Mouse (Mus musculus) CH12.LX (cell line): ENCODE data around the gene Pirt. TPM values are rescaled to one million over a fixed set of nuclear protein-coding genes. Genes with fewer than 3 reads are reported as not detected.

Experiments used
- DNase-seq: peaks from one replicate; pipeline ENCODE4 v3.0.0-alpha.2; 2013; ENCODE audit errors: extremely low read depth
- H3K27ac ChIP-seq: 2 replicates; pipeline ENCODE4 v1.5.1; 2012; ENCODE audit warnings: low read depth, mild to moderate bottlenecking, control low read depth, moderate library complexity; ENCODE audit not compliant: insufficient read depth
- H3K27me3 ChIP-seq: replicated peaks from 2 replicates; pipeline ENCODE3; 2012; ENCODE audit warnings: inconsistent platforms
- H3K36me3 ChIP-seq, 2 experiments: replicated peaks in 1 of 2; 2 replicates each; pipeline versions ENCODE3 to v1.6.1; 2012; ENCODE audit warnings: inconsistent platforms in 1 of 2, low read length in 1 of 2, mild to moderate bottlenecking in 1 of 2, mixed read lengths in 1 of 2, moderate library complexity in 1 of 2; ENCODE audit not compliant: control insufficient read depth in 1 of 2, insufficient read depth in 1 of 2
- H3K4me1 ChIP-seq, 2 experiments: 2 replicates each; pipeline ENCODE4 v1.6.1; 2012; ENCODE audit warnings: inconsistent platforms in 1 of 2, moderate library complexity in 1 of 2; ENCODE audit not compliant: insufficient read depth in 2 of 2, control insufficient read depth in 1 of 2
- H3K4me2 ChIP-seq: 2 replicates; pipeline ENCODE4 v1.6.1; 2012; ENCODE audit warnings: low read depth, mild to moderate bottlenecking, control low read depth; ENCODE audit not compliant: poor library complexity, insufficient read depth, severe bottlenecking
- H3K4me3 ChIP-seq, 3 experiments: fragments of 150-350 bp in 1 of 3; sonication (generic) in 1 of 3; replicated peaks in 1 of 3; 2 replicates each; pipeline versions ENCODE3 to v1.5.1; 2011 to 2012; ENCODE audit warnings: low read depth in 2 of 3, low read length in 2 of 3, mild to moderate bottlenecking in 2 of 3, moderate library complexity in 2 of 3, control low read depth in 1 of 3, improper control_type of control experiment in 1 of 3, inconsistent platforms in 1 of 3, mixed read lengths in 1 of 3; ENCODE audit not compliant: poor library complexity in 1 of 3
- H3K79me2 ChIP-seq: replicated peaks from 2 replicates; pipeline ENCODE4 v1.6.1; 2012; ENCODE audit warnings: mild to moderate bottlenecking, moderate library complexity; ENCODE audit not compliant: control insufficient read depth, poor library complexity, insufficient read depth, severe bottlenecking; ENCODE audit errors: extremely low read depth
- H3K9ac ChIP-seq: 2 replicates; pipeline ENCODE4 v1.6.1; 2012; ENCODE audit warnings: low read depth, mild to moderate bottlenecking, control low read depth, moderate library complexity; ENCODE audit not compliant: insufficient read depth
- H3K9me3 ChIP-seq: replicated peaks from 2 replicates; pipeline ENCODE3; 2012; ENCODE audit warnings: low read length, inconsistent platforms, mixed read lengths
- BHLHE40 ChIP-seq: IDR thresholded peaks from 2 replicates; pipeline ENCODE4 v1.6.1; 2011; ENCODE audit warnings: mild to moderate bottlenecking, low read depth, low read length, improper control_type of control experiment
- CHD2 ChIP-seq: IDR thresholded peaks from 2 replicates; pipeline ENCODE4 v1.6.1; 2011; ENCODE audit warnings: low read length, improper control_type of control experiment
- EP300 ChIP-seq: IDR thresholded peaks from 2 replicates; pipeline ENCODE4 v1.6.1; 2011; ENCODE audit warnings: low read length, improper control_type of control experiment
- ETS1 ChIP-seq: conservative IDR thresholded peaks from 2 replicates; pipeline ENCODE4 v1.6.1; 2012; ENCODE audit warnings: low read depth, mild to moderate bottlenecking, inconsistent platforms, low read length, improper control_type of control experiment, moderate library complexity
- GABPA ChIP-seq: IDR thresholded peaks from 2 replicates; pipeline ENCODE4 v1.6.1; 2012; ENCODE audit warnings: low read depth, low read length, improper control_type of control experiment, inconsistent platforms; ENCODE audit not compliant: insufficient replicate concordance
- HCFC1 ChIP-seq: IDR thresholded peaks from 2 replicates; pipeline ENCODE4 v1.6.1; 2012; ENCODE audit warnings: low read depth, mild to moderate bottlenecking, inconsistent platforms, low read length, improper control_type of control experiment
- IRF4 ChIP-seq: IDR thresholded peaks from 2 replicates; pipeline ENCODE4 v1.6.1; 2014; ENCODE audit warnings: low read depth, mild to moderate bottlenecking, inconsistent platforms, low read length, improper control_type of control experiment
- JUN ChIP-seq: IDR thresholded peaks from 2 replicates; pipeline ENCODE4 v1.6.1; 2011; ENCODE audit warnings: low read depth, mild to moderate bottlenecking, low read length, improper control_type of control experiment, moderate library complexity; ENCODE audit not compliant: insufficient read depth
- JUND ChIP-seq: conservative IDR thresholded peaks from 2 replicates; pipeline ENCODE4 v1.6.1; 2011; ENCODE audit warnings: low read depth, low read length, improper control_type of control experiment
- MAFK ChIP-seq: IDR thresholded peaks from 2 replicates; pipeline ENCODE4 v1.6.1; 2011; ENCODE audit warnings: low read length, improper control_type of control experiment; ENCODE audit not compliant: insufficient replicate concordance
- MAX ChIP-seq: IDR thresholded peaks from 2 replicates; pipeline ENCODE4 v1.6.1; 2011; ENCODE audit warnings: low read length, improper control_type of control experiment
- MAZ ChIP-seq: IDR thresholded peaks from 2 replicates; pipeline ENCODE4 v1.6.1; 2012; ENCODE audit warnings: low read depth, mild to moderate bottlenecking, inconsistent platforms, low read length, improper control_type of control experiment, moderate library complexity
- MEF2A ChIP-seq: IDR thresholded peaks from 2 replicates; pipeline ENCODE4 v1.6.1; 2014; ENCODE audit warnings: low read depth, mild to moderate bottlenecking, inconsistent platforms, low read length, improper control_type of control experiment, borderline replicate concordance
- MYC ChIP-seq: IDR thresholded peaks from 2 replicates; pipeline ENCODE4 v1.6.1; 2011; ENCODE audit warnings: low read depth, mild to moderate bottlenecking, improper control_type of control experiment, low read length
- NRF1 ChIP-seq: IDR thresholded peaks from 2 replicates; pipeline ENCODE4 v1.6.1; 2014; ENCODE audit warnings: low read depth, mild to moderate bottlenecking, inconsistent platforms, low read length, improper control_type of control experiment, moderate library complexity
- POLR2A ChIP-seq: IDR thresholded peaks from 2 replicates; pipeline ENCODE4 v1.6.1; 2011; ENCODE audit warnings: low read depth, mild to moderate bottlenecking, improper control_type of control experiment, low read length
- SIN3A ChIP-seq: IDR thresholded peaks from 2 replicates; pipeline ENCODE4 v1.6.1; 2012; ENCODE audit warnings: low read length, improper control_type of control experiment, inconsistent platforms
- TCF12 ChIP-seq: IDR thresholded peaks from 2 replicates; pipeline ENCODE4 v1.6.1; 2014; ENCODE audit warnings: low read depth, mild to moderate bottlenecking, inconsistent platforms, low read length, improper control_type of control experiment
- UBTF ChIP-seq: IDR thresholded peaks from 2 replicates; pipeline ENCODE4 v1.6.1; 2012; ENCODE audit warnings: low read depth, mild to moderate bottlenecking, inconsistent platforms, low read length, improper control_type of control experiment, moderate library complexity
- USF1 ChIP-seq: IDR thresholded peaks from 2 replicates; pipeline ENCODE4 v1.6.1; 2014; ENCODE audit warnings: low read depth, mild to moderate bottlenecking, inconsistent platforms, low read length, improper control_type of control experiment
- USF2 ChIP-seq: conservative IDR thresholded peaks from 2 replicates; pipeline ENCODE4 v1.6.1; 2011; ENCODE audit warnings: low read depth, low read length, improper control_type of control experiment
- ZKSCAN1 ChIP-seq: IDR thresholded peaks from 2 replicates; pipeline ENCODE4 v1.6.1; 2012; ENCODE audit warnings: low read depth, inconsistent platforms, low read length, improper control_type of control experiment, borderline replicate concordance
- ZNF384 ChIP-seq: IDR thresholded peaks from 2 replicates; pipeline ENCODE4 v1.6.1; 2012; ENCODE audit warnings: low read depth, low read length, improper control_type of control experiment, inconsistent platforms
- dilution Hi-C: fragments of 300-500 bp; cut with MboI; formaldehyde crosslinking; loops from 2 replicates; pipeline ENCODE4 v1.14.3; 2020; ENCODE audit warnings: low sequenced_read_pairs; ENCODE audit not compliant: extremely low pct_unique_long_range_greater_than_20kb, extremely low pct_ligation_motif_present
- in situ Hi-C: fragments of 300-500 bp; cut with MboI; formaldehyde crosslinking; loops from 3 replicates; pipeline ENCODE4 v1.14.3; 2019; ENCODE audit warnings: low sequenced_read_pairs, low pct_ligation_motif_present, low pct_unique_long_range_greater_than_20kb, mixed read lengths
- polyA plus RNA-seq: library from polyadenylated mRNA; unstranded; fragments of >175 nt; gene quantifications from 2 replicates; pipeline ENCODE4 v1.2.1, GENCODE M21; 2012; ENCODE audit warnings: low read depth; ENCODE audit not compliant: insufficient read length
- total RNA-seq, 2 experiments: library from RNA; depleted of rRNA; stranded (reverse); fragments of 300-350 nt in 1 of 2; fragments of >200 nt in 1 of 2; gene quantifications; 2 replicates each; pipeline ENCODE4 v1.2.3; 2012 to 2014

Pirt gene
- total and polyA plus RNA-seq, 3 experiments, result not detected

GRCm38 (mm10) chr11:66872773-66873470 is 38.9 kb upstream of the Pirt start:
- Histone ChIP-seq H3K36me3 (no peaks in the 10 kb centered on the region), H3K79me2 (no peaks in the 10 kb centered on the region), H3K4me2 (no peak overlapping the region), H3K4me1 (peaks cover 7 to 25% of the 10 kb centered on the region in 2 experiments; a peak in 3 of 4 replicates), H3K9ac (no peak overlapping the region), H3K9me3 (peaks cover 4% of the 10 kb centered on the region), H3K27ac (no peak overlapping the region), H3K4me3 (no peak overlapping the region), H3K27me3 (no peaks in the 10 kb centered on the region)
- TF ChIP-seq NRF1 (no peak), POLR2A (no peak), ETS1 (peak; percentile 51), TCF12 (0 out of 2 replicates have a peak, but pooled peaks have one; percentile 34), JUND (peak; percentile 88), ZKSCAN1 (no peak), MAX (0 out of 2 replicates have a peak, but pooled peaks have one; percentile 7), IRF4 (peak; percentile 70), HCFC1 (peak; percentile 28; the same call in 1 of the 2 replicates), UBTF (no peak), USF1 (peak; percentile 18), SIN3A (0 out of 2 replicates have a peak, but pooled peaks have one; percentile 20), GABPA (no peak), CHD2 (0 out of 2 replicates have a peak, but pooled peaks have one; percentile 67), ZNF384 (0 out of 2 replicates have a peak, but pooled peaks have one; percentile 9), MYC (peak; percentile 81), MAFK (peak; percentile 31; the same call in 1 of the 2 replicates), JUN (peak; percentile 90), BHLHE40 (peak; percentile 86), MEF2A (peak; percentile 41; the same call in 1 of the 2 replicates), USF2 (peak; percentile 61), MAZ (no peak), EP300 (peak; percentile 70)
- peak; percentile 91 for DNase-seq
- in situ Hi-C loops (no loop called here), dilution Hi-C loops (no loop called here)
